Mouse (Mus musculus) C2C12 (cell line): ENCODE data around the gene Ccne1. TPM values are rescaled to one million over a fixed set of nuclear protein-coding genes. Genes with fewer than 3 reads are reported as not detected.

Source experiments
- H3K27me3 ChIP-seq: one replicate; pipeline ENCODE4 v1.6.1; 2011; ENCODE audit not compliant: control insufficient read depth, insufficient read depth, insufficient read length
- H3K36me3 ChIP-seq: one replicate; pipeline ENCODE4 v1.6.1; 2011; ENCODE audit not compliant: control insufficient read depth, insufficient read depth
- H3K4me3 ChIP-seq: one replicate; pipeline ENCODE4 v1.5.1; 2011; ENCODE audit warnings: mild to moderate bottlenecking, control low read depth; ENCODE audit not compliant: poor library complexity, insufficient read depth, severe bottlenecking
- H3K79me2 ChIP-seq: one replicate; pipeline ENCODE4 v1.6.1; 2011; ENCODE audit not compliant: control insufficient read depth, insufficient read depth
- H3K79me3 ChIP-seq: one replicate; pipeline ENCODE4 v1.6.1; 2011; ENCODE audit warnings: low read depth, control low read depth
- H3ac ChIP-seq: one replicate; pipeline ENCODE3; 2011; ENCODE audit warnings: low read depth; ENCODE audit not compliant: control insufficient read depth, insufficient read length
- CEBPB ChIP-seq: IDR thresholded peaks from one replicate; pipeline ENCODE4 v1.6.1; 2011; ENCODE audit warnings: low read depth, mild to moderate bottlenecking, control low read depth, moderate library complexity
- CTCF ChIP-seq: IDR thresholded peaks from one replicate; pipeline ENCODE4 v1.5.1; 2011; ENCODE audit not compliant: control insufficient read depth, insufficient read depth, insufficient read length
- FOSL1 ChIP-seq: IDR thresholded peaks from one replicate; pipeline ENCODE4 v1.8.0; 2011; ENCODE audit warnings: mild to moderate bottlenecking, low read length; ENCODE audit not compliant: poor library complexity, insufficient read depth, severe bottlenecking
- MAX ChIP-seq: IDR thresholded peaks from one replicate; pipeline ENCODE4 v1.6.1; 2011; ENCODE audit warnings: mild to moderate bottlenecking, control low read depth
- MYOD1 ChIP-seq: IDR thresholded peaks from one replicate; pipeline ENCODE4 v1.6.1; 2011; ENCODE audit warnings: low read depth; ENCODE audit not compliant: control insufficient read depth, insufficient read length
- MYOG ChIP-seq: IDR thresholded peaks from one replicate; pipeline ENCODE4 v1.6.1; 2011; ENCODE audit not compliant: control insufficient read depth, insufficient read length; ENCODE audit errors: extremely low read depth
- USF1 ChIP-seq: IDR thresholded peaks from one replicate; pipeline ENCODE4 v1.6.1; 2011; ENCODE audit warnings: low read depth, mild to moderate bottlenecking, control low read depth, moderate library complexity
- long read RNA-seq, 2 experiments: library from polyadenylated mRNA; unstranded; transcript quantifications; one replicate each; pipeline ENCODE4 v2.0.0; 2019 to 2020
- polyA plus RNA-seq: library from polyadenylated mRNA; unstranded; fragments of >200 nt; fragmentation: generic; extraction: Trizol; gene quantifications from one replicate; pipeline ENCODE4 v1.2.1, GENCODE M21; 2012; ENCODE audit warnings: missing spikeins

Gene Ccne1
- polyA plus RNA-seq = 58.6 TPM
- long read RNA-seq, experiment 1, transcript Ccne1-201 (12 exons, 2,000 nt) = major isoform, 23 of 39 reads
- long read RNA-seq, experiment 1, partial matches to known transcripts = 6 of 39 reads
- long read RNA-seq, experiment 1, other reads (novel, unspliced or antisense) = 10 of 39 reads
- long read RNA-seq, experiment 2, transcript Ccne1-201 (12 exons, 2,000 nt) = major isoform, 386 of 434 reads
- long read RNA-seq, experiment 2, partial matches to known transcripts = 5 of 434 reads
- long read RNA-seq, experiment 2, other reads (novel, unspliced or antisense) = 43 of 434 reads

DNA sequence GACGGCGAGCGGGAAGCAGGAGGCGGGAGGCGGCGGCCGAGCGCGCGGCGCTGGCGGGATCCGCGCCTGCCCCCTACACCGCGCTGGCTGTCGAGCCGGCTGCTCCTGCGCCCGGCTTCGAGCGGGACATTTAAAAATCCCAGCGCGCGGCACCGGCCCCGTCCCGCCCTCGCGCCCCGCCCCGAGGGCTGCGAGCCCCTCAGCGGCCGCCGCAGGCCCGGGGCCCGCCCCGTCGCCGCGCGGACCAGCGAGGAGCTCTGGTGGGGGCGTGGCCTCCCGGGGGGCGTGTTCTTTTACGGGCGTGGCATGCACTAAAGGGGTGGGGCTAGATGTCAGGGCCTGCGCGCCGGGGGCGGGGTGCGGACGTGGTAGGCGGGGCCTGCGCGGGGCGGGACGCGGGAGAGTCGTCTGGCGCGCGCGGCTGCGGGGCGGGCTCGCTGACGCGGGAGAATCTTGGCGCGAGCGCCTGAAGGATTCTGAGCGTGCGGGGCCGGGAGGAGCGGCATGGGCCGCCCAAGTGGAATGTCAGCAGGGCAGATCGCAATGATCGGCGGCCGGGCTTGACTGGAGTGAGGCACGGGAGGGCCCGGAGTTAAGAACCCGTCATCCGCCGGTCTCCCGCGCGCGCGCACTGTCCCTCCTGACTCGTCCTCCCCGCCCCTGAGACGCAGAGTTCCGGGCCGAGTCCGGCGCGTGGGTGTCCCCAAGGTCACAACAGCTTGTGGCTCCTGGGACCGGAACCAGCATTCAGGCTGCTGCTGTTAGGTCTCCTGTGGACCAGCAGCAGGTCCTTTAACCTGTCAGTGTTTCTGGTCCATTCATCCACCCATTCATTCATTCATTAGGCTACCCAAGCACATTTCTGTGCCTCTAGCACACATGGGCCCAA lies at the start of gene Ccne1:
Gene Ccne1, minus strand, starts transcription at position 164 of the 889 bp plus-strand sequence.
- Histone ChIP-seq H3ac (peak within 1 kb of the TSS; percentile 79), H3K36me3 (no peaks in the 10 kb centered on the region), H3K79me2 (peaks cover 13% of the 10 kb centered on the region), H3K4me3 (peak within 1 kb of the TSS; percentile 55), H3K27me3 (no peaks in the 10 kb centered on the region), H3K79me3 (peaks cover 3% of the 10 kb centered on the region)
- TF ChIP-seq CTCF (no peak), CEBPB (no peak), USF1 (no peak), MYOD1 (no peak), MAX (no peak), FOSL1 (no peak), MYOG (no peak)

DNA sequence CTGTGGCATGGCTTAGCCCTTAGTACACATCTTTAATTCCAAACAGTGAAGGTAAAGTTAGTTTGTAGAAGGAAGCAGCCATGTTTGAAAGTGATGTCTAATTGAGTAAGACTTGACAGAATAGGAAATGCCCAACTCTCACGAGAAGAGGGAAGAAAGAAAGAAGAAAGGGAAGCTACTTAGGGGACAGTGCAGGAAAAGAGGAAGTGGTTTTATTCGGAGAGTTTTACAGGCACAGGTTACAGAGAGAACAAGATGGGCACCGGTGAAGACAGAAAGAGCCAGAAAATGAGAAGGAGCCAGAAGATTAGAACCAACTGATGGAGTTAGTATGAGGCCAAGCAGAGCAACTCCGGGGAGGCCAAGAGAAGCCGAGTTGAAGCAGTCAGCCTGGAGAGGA lies 48.5 kb upstream of the Ccne1 start:
- Histone ChIP-seq H3K4me3 (no peak overlapping the region), H3K36me3 (no peaks in the 10 kb centered on the region), H3K79me2 (no peaks in the 10 kb centered on the region), H3ac (no peak overlapping the region), H3K79me3 (no peaks in the 10 kb centered on the region), H3K27me3 (peaks cover 6% of the 10 kb centered on the region)
- TF ChIP-seq FOSL1 = no peak
- TF ChIP-seq USF1 = no peak
- TF ChIP-seq MAX = no peak
- TF ChIP-seq CEBPB = no peak
- TF ChIP-seq MYOD1 = no peak
- no peak for TF ChIP-seq CTCF
- TF ChIP-seq MYOG = no peak

DNA sequence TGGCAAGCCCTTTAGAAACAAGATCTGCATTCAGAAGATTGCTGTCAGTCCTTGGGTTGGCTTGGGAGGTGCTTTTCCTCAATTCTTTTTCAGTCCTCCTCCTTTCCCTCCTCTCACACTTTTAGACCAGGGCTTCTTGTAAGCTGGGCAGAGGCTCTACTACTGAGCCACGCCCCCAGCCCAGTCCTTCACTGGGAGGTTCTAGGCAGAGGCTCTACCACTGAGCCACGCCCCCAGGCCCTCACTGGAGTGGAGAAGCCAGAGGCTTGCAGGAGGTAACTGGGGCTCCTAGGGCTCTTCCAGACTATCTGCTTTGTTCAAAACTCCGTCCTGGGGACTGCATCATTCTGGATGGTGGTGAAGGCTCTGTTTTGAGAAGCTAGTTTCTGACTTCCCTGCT lies 45.2 kb upstream of the Ccne1 start:
- TF ChIP-seq USF1 (no peak), MYOG (no peak), CTCF (no peak), FOSL1 (no peak), MYOD1 (no peak), CEBPB (no peak), MAX (no peak)
- H3K79me2 ChIP-seq = no peaks in the 10 kb centered on the region
- no peak overlapping the region for H3ac ChIP-seq
- peaks cover 3% of the 10 kb centered on the region for H3K27me3 ChIP-seq
- H3K36me3 ChIP-seq = no peaks in the 10 kb centered on the region
- H3K4me3 ChIP-seq = no peak overlapping the region
- no peaks in the 10 kb centered on the region for H3K79me3 ChIP-seq

DNA sequence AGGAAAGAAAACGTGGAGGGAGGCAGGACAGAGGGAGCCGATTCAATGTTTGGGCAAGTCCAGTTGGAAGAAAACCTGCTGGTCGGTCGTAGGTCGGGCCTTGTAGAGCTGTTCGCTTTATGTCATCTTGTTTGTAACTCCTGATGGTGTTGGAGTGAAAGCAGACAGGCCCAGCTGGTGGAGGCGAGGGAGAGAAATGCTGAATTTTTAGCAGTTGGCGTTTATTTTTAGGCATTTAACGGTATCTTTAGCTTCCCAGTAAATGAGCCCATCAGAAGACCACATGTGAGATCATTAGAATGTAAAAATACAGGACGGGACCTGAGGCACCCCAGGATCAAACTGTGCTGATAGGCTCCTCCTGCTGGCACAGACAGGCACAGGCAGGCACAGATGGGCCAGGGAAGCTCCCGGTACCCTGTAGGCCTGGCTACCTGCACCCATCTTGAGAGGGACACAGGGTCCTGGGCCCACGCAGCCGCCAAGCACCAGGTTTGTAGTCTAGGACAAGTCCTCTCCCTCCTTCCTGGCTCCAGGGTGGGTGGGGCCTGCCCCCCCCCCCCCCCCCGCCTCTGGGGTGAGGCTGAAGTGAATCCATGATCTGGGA lies 44.5 kb upstream of the Ccne1 start:
- H3K36me3 ChIP-seq = no peaks in the 10 kb centered on the region
- no peak overlapping the region for H3ac ChIP-seq
- H3K79me3 ChIP-seq = no peaks in the 10 kb centered on the region
- H3K27me3 ChIP-seq = peaks cover 3% of the 10 kb centered on the region
- no peaks in the 10 kb centered on the region for H3K79me2 ChIP-seq
- no peak for TF ChIP-seq MYOD1
- TF ChIP-seq MAX = no peak
- no peak for TF ChIP-seq USF1
- TF ChIP-seq CTCF = no peak
- no peak for TF ChIP-seq CEBPB
- TF ChIP-seq FOSL1 = no peak
- TF ChIP-seq MYOG = no peak
- H3K4me3 ChIP-seq = no peak overlapping the region

DNA sequence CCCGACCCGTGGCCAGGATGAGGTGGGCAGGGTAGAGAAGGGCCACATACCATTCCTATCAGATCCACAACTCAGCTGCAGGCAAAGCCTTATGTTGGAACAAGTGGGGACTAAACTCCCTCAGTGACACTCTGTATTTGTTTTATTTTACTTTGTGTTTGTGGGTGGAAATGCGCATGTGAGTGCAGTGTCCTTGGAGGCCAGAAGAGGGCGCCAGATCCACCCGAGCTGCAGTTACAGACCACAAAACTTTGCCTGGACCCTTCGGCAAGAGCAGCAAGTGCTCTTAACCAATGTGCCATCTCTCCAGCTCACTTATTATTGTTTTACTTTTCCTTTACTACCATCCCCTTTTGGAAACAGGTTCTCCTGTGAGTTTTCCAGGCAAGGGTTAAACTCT lies 40.1 kb upstream of the Ccne1 start:
- no peak for TF ChIP-seq MYOD1
- no peak for TF ChIP-seq FOSL1
- TF ChIP-seq MYOG = no peak
- no peak for TF ChIP-seq MAX
- TF ChIP-seq CEBPB = no peak
- no peak for TF ChIP-seq CTCF
- Histone ChIP-seq H3K79me2 (no peaks in the 10 kb centered on the region), H3K36me3 (no peaks in the 10 kb centered on the region), H3K27me3 (peaks cover 3% of the 10 kb centered on the region), H3K4me3 (no peak overlapping the region), H3K79me3 (no peaks in the 10 kb centered on the region), H3ac (no peak overlapping the region)
